Mouse (Mus musculus): Measurements from ENCODE around the gene Lamc2.
"Not testable (repeated sequence)": the region's sequence is repeated elsewhere in the genome, so short reads cannot be mapped to it uniquely, and the experiment has no call there.

Gene Lamc2

GRCm38 (mm10) chr1:153094226-153095076, 91.8 kb downstream of the Lamc2 start:
- no peak for DNase-seq

GRCm38 (mm10) chr1:153093581-153093980, 92.7 kb downstream of the Lamc2 start:
- DNase-seq = no peak

DNA sequence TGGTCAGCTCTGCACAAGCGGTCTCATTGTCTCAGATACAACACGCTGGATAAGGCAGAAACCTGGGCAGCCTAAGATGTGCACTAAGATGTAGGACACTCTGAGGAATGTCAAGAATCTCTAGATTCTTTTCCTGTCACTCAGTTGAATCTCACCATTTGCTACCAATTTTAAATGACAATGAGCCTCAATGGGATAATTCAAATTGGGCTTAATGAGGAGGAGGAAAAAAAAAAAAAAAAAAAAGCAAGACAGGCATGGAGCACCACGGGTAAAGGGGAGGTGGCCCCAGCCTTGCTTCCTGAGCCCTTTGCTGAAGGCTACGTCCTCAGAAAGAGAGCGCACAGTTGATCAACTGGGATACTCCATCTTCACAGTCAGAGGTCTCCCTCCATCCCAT, 93.1 kb downstream of the Lamc2 start:
- DNase-seq = no peak

GRCm38 (mm10) chr1:153092237-153092975, 93.8 kb downstream of the Lamc2 start:
- DNase-seq = peak; percentile 76 to 81

GRCm38 (mm10) chr1:153091438-153092236, 94.6 kb downstream of the Lamc2 start:
- peak in 1 of 2 experiments; percentile 46 for DNase-seq

DNA sequence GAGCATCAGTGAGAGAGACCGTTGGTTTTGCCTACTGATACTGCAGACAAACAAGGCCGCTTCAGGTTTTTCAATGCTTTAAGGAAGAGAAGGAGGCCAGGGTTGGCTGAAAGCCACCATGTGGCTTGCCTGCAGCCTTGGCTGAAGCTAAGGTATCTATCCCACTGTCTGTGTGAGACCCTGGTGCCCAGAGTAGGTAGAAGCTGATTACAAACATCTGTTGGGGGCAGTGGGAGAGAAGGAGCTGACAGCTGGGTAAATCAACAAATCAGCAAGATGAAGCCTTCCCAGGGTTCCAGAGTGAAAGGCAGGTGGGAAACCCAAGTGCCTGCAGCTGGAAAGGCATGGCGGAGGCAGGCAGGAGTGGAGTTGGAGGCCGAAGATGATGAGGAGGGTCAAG, 95.4 kb downstream of the Lamc2 start:
- DNase-seq = no peak

GRCm38 (mm10) chr1:153090081-153090480, 96.2 kb downstream of the Lamc2 start:
- DNase-seq = no peak

GRCm38 (mm10) chr1:153087771-153088170, 98.5 kb downstream of the Lamc2 start:
- no peak for DNase-seq

GRCm38 (mm10) chr1:153085198-153085597, 101.0 kb downstream of the Lamc2 start:
- DNase-seq = no peak

GRCm38 (mm10) chr1:153084191-153084590, 102.1 kb downstream of the Lamc2 start:
- DNase-seq = peak; percentile 80 to 87

DNA sequence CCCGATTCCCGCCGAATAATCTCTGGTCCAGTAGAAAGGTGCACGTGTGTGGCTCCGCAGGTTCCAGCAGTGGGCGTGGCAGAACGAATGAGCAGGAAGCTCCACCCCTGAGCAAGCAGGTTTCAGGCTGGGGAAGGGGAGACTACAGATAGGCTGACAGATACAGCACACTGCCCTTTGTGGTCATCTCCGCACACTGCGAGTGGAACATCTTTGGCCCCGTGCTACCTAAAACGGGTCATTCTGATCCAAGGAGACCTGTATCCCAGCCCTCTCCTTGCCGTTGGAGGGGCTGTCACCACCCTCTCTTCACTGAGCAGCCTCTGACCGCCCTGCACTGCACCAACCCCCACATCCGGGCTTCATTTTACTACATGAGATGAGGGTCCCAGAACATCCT, 103.0 kb downstream of the Lamc2 start:
- DNase-seq = not testable (repeated sequence)

DNA sequence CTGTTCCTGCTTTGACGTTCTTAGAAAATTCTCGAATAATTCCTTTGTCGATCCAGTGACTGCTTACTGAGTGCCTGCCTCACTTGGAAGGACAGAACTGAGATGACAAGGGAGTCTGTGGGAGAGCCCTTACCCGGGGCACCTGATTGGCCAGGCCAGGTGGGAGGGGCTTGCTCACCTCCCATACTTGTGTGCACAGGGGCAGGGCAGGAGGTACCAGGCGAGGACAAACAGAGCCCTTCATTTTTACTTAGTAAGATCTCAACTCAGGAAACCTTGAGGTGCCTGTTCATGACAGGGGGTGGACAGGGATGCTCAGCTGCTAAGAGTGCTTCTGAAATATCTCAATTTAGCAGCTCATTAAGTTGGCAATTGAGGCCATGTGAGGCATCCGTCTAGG, 110.3 kb downstream of the Lamc2 start:
- DNase-seq = no peak

GRCm38 (mm10) chr1:153075087-153075736, 111.0 kb downstream of the Lamc2 start:
- no peak for DNase-seq

DNA sequence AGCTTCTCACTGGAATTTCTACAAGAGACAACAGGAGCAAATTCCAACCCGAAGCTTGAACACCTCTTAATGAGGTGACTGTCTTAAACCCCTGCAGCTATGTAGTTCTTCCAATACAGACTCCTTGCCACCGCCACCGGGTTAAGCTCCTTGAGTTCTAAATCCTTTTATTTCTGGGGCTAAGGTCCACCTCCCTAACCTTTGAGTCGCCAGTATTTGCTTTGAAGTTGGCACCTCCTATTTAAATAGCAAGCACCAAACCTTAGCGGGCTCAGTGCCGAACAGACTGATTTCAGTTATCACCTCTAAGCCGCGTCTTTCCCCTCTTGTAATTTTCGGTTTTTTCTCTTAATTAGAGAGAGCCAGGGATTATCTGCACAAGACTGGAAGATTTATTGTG, 112.8 kb downstream of the Lamc2 start:
- no peak for DNase-seq

Data from cerebellum, adult 18-20 months (tissue).